Mouse (Mus musculus) MEL (cell line): ENCODE results near the gene Map3k1.

Experiments used
- CTCF ChIP-seq, 3 experiments: IDR thresholded peaks in 2 of 3; conservative IDR thresholded peaks in 1 of 3; 2 replicates each; pipeline ENCODE4 v1.5.1; 2011 to 2012; ENCODE audit warnings: low read length in 3 of 3, low read depth in 2 of 3, mild to moderate bottlenecking in 2 of 3, improper control_type of control experiment in 1 of 3, inconsistent platforms in 1 of 3, mixed read lengths in 1 of 3, moderate library complexity in 1 of 3; ENCODE audit not compliant: control insufficient read depth in 1 of 3, insufficient read depth in 1 of 3, poor library complexity in 1 of 3, severe bottlenecking in 1 of 3
- EP300 ChIP-seq, 2 experiments: IDR thresholded peaks; 2 replicates each; pipeline ENCODE4 v1.6.1; 2011; ENCODE audit warnings: improper control_type of control experiment in 2 of 2, low read length in 2 of 2, low read depth in 1 of 2, mild to moderate bottlenecking in 1 of 2
- ETS1 ChIP-seq: IDR thresholded peaks from 2 replicates; pipeline ENCODE4 v1.6.1; 2012; ENCODE audit warnings: low read depth, mild to moderate bottlenecking, inconsistent platforms, low read length, improper control_type of control experiment, moderate library complexity
- POLR2A ChIP-seq, 2 experiments: IDR thresholded peaks; 2 replicates each; pipeline ENCODE4 v1.6.1; 2011 to 2012; ENCODE audit warnings: low read length in 2 of 2, mild to moderate bottlenecking in 2 of 2, control low read depth in 1 of 2, improper control_type of control experiment in 1 of 2, low read depth in 1 of 2, moderate library complexity in 1 of 2; ENCODE audit not compliant: control insufficient read depth in 1 of 2, insufficient read depth in 1 of 2, poor library complexity in 1 of 2
- POLR2AphosphoS5 ChIP-seq: IDR thresholded peaks from 2 replicates; pipeline ENCODE4 v1.6.1; 2012; ENCODE audit warnings: low read depth, borderline replicate concordance, mild to moderate bottlenecking, inconsistent platforms, low read length, moderate library complexity, mixed read lengths
- SMC3 ChIP-seq: IDR thresholded peaks from 2 replicates; pipeline ENCODE4 v1.6.1; 2011; ENCODE audit warnings: low read depth, low read length, improper control_type of control experiment
- TAL1 ChIP-seq: IDR thresholded peaks from 2 replicates; pipeline ENCODE4 v1.6.1; 2012; ENCODE audit warnings: mild to moderate bottlenecking, inconsistent platforms, low read length, moderate library complexity, mixed read lengths
- TBP ChIP-seq: IDR thresholded peaks from 2 replicates; pipeline ENCODE4 v1.8.0; 2011; ENCODE audit warnings: low read depth, low read length, improper control_type of control experiment

DNA sequence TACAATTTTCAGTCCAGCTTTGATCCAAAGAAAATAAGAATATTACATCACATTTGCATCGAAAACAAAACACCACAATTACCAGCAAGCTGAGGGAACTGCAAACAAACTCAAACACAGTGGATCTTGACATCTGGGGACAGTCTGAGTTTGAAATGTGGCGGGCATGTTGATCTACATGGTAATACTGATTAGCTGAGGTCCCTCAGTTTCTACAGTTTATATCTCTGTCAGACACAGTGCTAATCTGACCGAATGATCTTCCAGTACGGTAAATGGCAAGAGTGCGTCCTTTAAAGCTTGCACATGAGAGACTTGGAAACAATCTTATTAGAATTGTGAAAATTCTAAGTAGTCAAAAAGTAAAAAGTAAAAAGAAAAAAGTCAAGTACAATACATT, 62.0 kb downstream of the Map3k1 start:
- TF ChIP-seq POLR2A (IDR thresholded peaks at IDR 0.05; ENCODE audit: control insufficient read depth in 1 of 2, insufficient read depth in 1 of 2, low read depth in 1 of 2, low read length in 2 of 2, poor library complexity in 1 of 2) (no peak), TAL1 (no peak), ETS1 (no peak), EP300 (IDR thresholded peaks at IDR 0.05; ENCODE audit: low read depth in 1 of 2, low read length in 2 of 2) (0 out of 4 replicates have a peak, but pooled peaks of 1 of the 2 experiments have one; percentile 22), POLR2AphosphoS5 (no peak), CTCF (IDR thresholded peaks at IDR 0.05 in 2 of 3, conservative IDR thresholded peaks at IDR 0.05 in 1 of 3; ENCODE audit: control insufficient read depth in 1 of 3, insufficient read depth in 1 of 3, low read depth in 2 of 3, low read length in 3 of 3, poor library complexity in 1 of 3, severe bottlenecking in 1 of 3) (no peak; a peak in 1 of 6 replicates), SMC3 (no peak), TBP (no peak)
